Mouse (Mus musculus): Measurements from ENCODE around the gene 1500009C09Rik. TPM values are rescaled to one million over a fixed set of nuclear protein-coding genes. Genes with fewer than 3 reads are reported as not detected.
"Not testable (repeated sequence)": the region's sequence is repeated elsewhere in the genome, so short reads cannot be mapped to it uniquely, and the experiment has no call there.

1500009C09Rik gene
- total and polyA plus RNA-seq, 3 experiments: 0.08 TPM; not detected in 2

- no peak overlapping the region for H3K9ac ChIP-seq (ENCODE audit: low read depth, low read length)
- H3K4me1 ChIP-seq (ENCODE audit: control insufficient read depth, insufficient read depth, low read length): 0 out of 2 replicates have a peak, but pooled peaks cover 2% of the 10 kb centered on the region
- no peaks in the 10 kb centered on the region for H3K36me3 ChIP-seq (ENCODE audit: control insufficient read depth, insufficient read depth, low read length)
- no peak overlapping the region; the same call in 1 of the 2 replicates for H3K4me3 ChIP-seq
- DNase-seq: no peak
- WGBS: 69% methylated on average over 3 of the region's 3 CpGs
- no peaks in the 10 kb centered on the region for H3K27me3 ChIP-seq (ENCODE audit: control insufficient read depth, insufficient read depth, low read length)
- no peak for TF ChIP-seq EP300 (IDR thresholded peaks at IDR 0.05; ENCODE audit: insufficient read depth, low read depth, low read length)
- TF ChIP-seq POLR2A (IDR thresholded peaks at IDR 0.05; ENCODE audit: insufficient read depth, low read depth, low read length): no peak
- TF ChIP-seq CTCF (IDR thresholded peaks at IDR 0.05): no peak
- H3K79me2 ChIP-seq (replicated peaks; ENCODE audit: control insufficient read depth, insufficient read depth, low read length): no peaks in the 10 kb centered on the region
- intact Hi-C loops (cut with DNase I): no loop called here
- H3K27ac ChIP-seq: no peak overlapping the region
Measured at GRCm38 (mm10) chr15:82243311-82243710, 8.9 kb upstream of the 1500009C09Rik start.

GRCm38 (mm10) chr15:82243742-82244114, 8.5 kb upstream of the 1500009C09Rik start:
- no peak overlapping the region for H3K27ac ChIP-seq
- peak overlapping the region; percentile 71 for H3K4me3 ChIP-seq
- no peaks in the 10 kb centered on the region for H3K27me3 ChIP-seq (ENCODE audit: control insufficient read depth, insufficient read depth, low read length)
- no peaks in the 10 kb centered on the region for H3K79me2 ChIP-seq (replicated peaks; ENCODE audit: control insufficient read depth, insufficient read depth, low read length)
- no peak for DNase-seq
- peak overlapping the region; percentile 56 for H3K9ac ChIP-seq (ENCODE audit: low read depth, low read length)
- WGBS: under 1% methylated on average over 12 of the region's 12 CpGs
- H3K36me3 ChIP-seq (ENCODE audit: control insufficient read depth, insufficient read depth, low read length): no peaks in the 10 kb centered on the region
- H3K4me1 ChIP-seq (ENCODE audit: control insufficient read depth, insufficient read depth, low read length): 0 out of 2 replicates have a peak, but pooled peaks cover 2% of the 10 kb centered on the region
- TF ChIP-seq CTCF (IDR thresholded peaks at IDR 0.05): no peak
- TF ChIP-seq POLR2A (IDR thresholded peaks at IDR 0.05; ENCODE audit: insufficient read depth, low read depth, low read length): no peak
- TF ChIP-seq EP300 (IDR thresholded peaks at IDR 0.05; ENCODE audit: insufficient read depth, low read depth, low read length): no peak
- intact Hi-C loops (cut with DNase I): no loop called here

GRCm38 (mm10) chr15:82244115-82244804, 7.9 kb upstream of the 1500009C09Rik start, which contains the start of gene Cenpm:
Gene Cenpm, minus strand, starts transcription at chr15:82244748.
- no peaks in the 10 kb centered on the region for H3K27me3 ChIP-seq (ENCODE audit: control insufficient read depth, insufficient read depth, low read length)
- peak; percentile 94 to 95 for DNase-seq
- TF ChIP-seq CTCF (IDR thresholded peaks at IDR 0.05) (0 out of 2 replicates have a peak, but pooled peaks have one; percentile 8), POLR2A (IDR thresholded peaks at IDR 0.05; ENCODE audit: insufficient read depth, low read depth, low read length) (no peak)
- peak within 1 kb of the TSS; percentile 85 for H3K9ac ChIP-seq (ENCODE audit: low read depth, low read length)
- intact Hi-C loops (cut with DNase I): no loop called here
- peak within 1 kb of the TSS; percentile 72 for H3K27ac ChIP-seq
- 0 out of 2 replicates have a peak, but pooled peaks cover 2% of the 10 kb centered on the region for H3K4me1 ChIP-seq (ENCODE audit: control insufficient read depth, insufficient read depth, low read length)
- no peaks in the 10 kb centered on the region for H3K36me3 ChIP-seq (ENCODE audit: control insufficient read depth, insufficient read depth, low read length)
- peak within 1 kb of the TSS; percentile 71 for H3K4me3 ChIP-seq
- under 1% methylated on average over 65 of the region's 65 CpGs for WGBS
- H3K79me2 ChIP-seq (replicated peaks; ENCODE audit: control insufficient read depth, insufficient read depth, low read length): no peaks in the 10 kb centered on the region

- H3K4me1 ChIP-seq (ENCODE audit: control insufficient read depth, insufficient read depth, low read length); H3K36me3 ChIP-seq (ENCODE audit: control insufficient read depth, insufficient read depth, low read length); DNase-seq; H3K27ac ChIP-seq; H3K79me2 ChIP-seq (replicated peaks; ENCODE audit: control insufficient read depth, insufficient read depth, low read length); intact Hi-C loops (cut with DNase I); H3K27me3 ChIP-seq (ENCODE audit: control insufficient read depth, insufficient read depth, low read length); H3K9ac ChIP-seq (ENCODE audit: low read depth, low read length): not testable (repeated sequence)
- H3K4me3 ChIP-seq: peak overlapping the region; percentile 71
- WGBS: 23% methylated on average over 9 of the region's 9 CpGs
Measured at GRCm38 (mm10) chr15:82244805-82245161, 7.4 kb upstream of the 1500009C09Rik start.

GRCm38 (mm10) chr15:82247131-82247776, 4.9 kb upstream of the 1500009C09Rik start:
- TF ChIP-seq POLR2A (IDR thresholded peaks at IDR 0.05; ENCODE audit: insufficient read depth, low read depth, low read length): no peak
- TF ChIP-seq EP300 (IDR thresholded peaks at IDR 0.05; ENCODE audit: insufficient read depth, low read depth, low read length): no peak
- TF ChIP-seq CTCF (IDR thresholded peaks at IDR 0.05): no peak
- WGBS: 37% methylated on average over 3 of the region's 3 CpGs
- H3K4me3 ChIP-seq: no peak overlapping the region
- no peak overlapping the region for H3K27ac ChIP-seq
- H3K79me2 ChIP-seq (replicated peaks; ENCODE audit: control insufficient read depth, insufficient read depth, low read length): no peaks in the 10 kb centered on the region
- intact Hi-C loops (cut with DNase I): no loop called here
- no peaks in the 10 kb centered on the region for H3K36me3 ChIP-seq (ENCODE audit: control insufficient read depth, insufficient read depth, low read length)
- H3K9ac ChIP-seq (ENCODE audit: low read depth, low read length): no peak overlapping the region
- 0 out of 2 replicates have a peak, but pooled peaks cover 2% of the 10 kb centered on the region for H3K4me1 ChIP-seq (ENCODE audit: control insufficient read depth, insufficient read depth, low read length)
- no peaks in the 10 kb centered on the region for H3K27me3 ChIP-seq (ENCODE audit: control insufficient read depth, insufficient read depth, low read length)
- no peak for DNase-seq

GRCm38 (mm10) chr15:82251579-82251978, 618 bp upstream of the 1500009C09Rik start:
- TF ChIP-seq CTCF (IDR thresholded peaks at IDR 0.05): peak; percentile 48
- TF ChIP-seq POLR2A (IDR thresholded peaks at IDR 0.05; ENCODE audit: insufficient read depth, low read depth, low read length): no peak
- Histone ChIP-seq H3K4me1 (ENCODE audit: control insufficient read depth, insufficient read depth, low read length) (no peaks in the 10 kb centered on the region), H3K4me3 (no peak overlapping the region), H3K79me2 (replicated peaks; ENCODE audit: control insufficient read depth, insufficient read depth, low read length) (no peaks in the 10 kb centered on the region), H3K27ac (no peak overlapping the region), H3K36me3 (ENCODE audit: control insufficient read depth, insufficient read depth, low read length) (no peaks in the 10 kb centered on the region), H3K27me3 (ENCODE audit: control insufficient read depth, insufficient read depth, low read length) (no peaks in the 10 kb centered on the region), H3K9ac (ENCODE audit: low read depth, low read length) (no peak overlapping the region)
- WGBS: 94% methylated on average over 3 of the region's 3 CpGs
- intact Hi-C loops (cut with DNase I): no loop called here
- no peak for DNase-seq
